Mouse (Mus musculus): ENCODE measurements at regions not wholly inside any gene's neighbourhood (a gene's known extent, or its start where the extent isn't known, plus 50 kb on each side); places are given as distances from the start of the nearest gene placed in this dataset.

GRCm38 (mm10) chr4:134996121-134996520 is 65.4 kb downstream of the Syf2 start:
- TF ChIP-seq GATA1 (IDR thresholded peaks at IDR 0.05; ENCODE audit: low read length) (no peak), TAL1 (IDR thresholded peaks at IDR 0.05; ENCODE audit: low read length) (no peak)
